Mouse (Mus musculus): ENCODE results near the gene Cops7b.
A peak's percentile ranks its signal among the peaks of the same experiment; 100 is the strongest.

DNA sequence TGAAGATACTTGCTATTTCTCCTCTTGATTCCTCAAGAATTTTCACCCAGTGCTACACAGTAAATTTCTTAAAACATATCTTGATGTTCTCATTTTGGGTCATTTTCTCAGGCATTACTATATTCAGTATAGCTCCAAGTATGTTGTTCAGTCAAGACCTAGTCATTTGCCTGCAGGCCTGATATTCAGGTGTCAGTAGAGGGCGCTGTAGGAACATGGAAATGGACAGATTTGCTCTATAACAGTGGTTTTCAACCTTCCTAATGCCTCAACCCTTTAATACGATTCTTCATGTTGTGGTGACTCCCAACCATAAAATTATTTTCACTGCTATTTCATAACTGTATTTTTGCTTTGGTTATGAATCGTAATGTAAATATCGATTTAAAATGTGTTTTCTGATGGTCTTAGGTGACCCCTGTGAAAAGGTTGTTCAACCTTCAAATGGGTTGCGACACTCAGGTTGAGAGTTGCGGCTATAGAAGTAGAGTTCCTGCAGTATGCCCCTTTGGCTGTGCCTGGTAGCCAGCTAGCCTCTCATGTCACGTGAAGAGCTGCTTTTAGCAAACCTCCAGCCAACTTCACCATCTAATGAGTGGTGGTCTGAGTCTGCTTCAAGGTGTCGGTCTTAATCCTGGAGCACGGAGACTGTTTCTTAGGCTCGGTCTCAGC is 35.9 kb downstream of the Cops7b start:
- TF ChIP-seq CTCF (IDR thresholded peaks at IDR 0.05 in 2 of 3, conservative IDR thresholded peaks at IDR 0.05 in 1 of 3; ENCODE audit: control insufficient read depth in 1 of 3, insufficient read depth in 1 of 3, low read depth in 2 of 3, low read length in 3 of 3, poor library complexity in 1 of 3, severe bottlenecking in 1 of 3) (peak; percentile 67 to 91 (median 82)), TAL1 (IDR thresholded peaks at IDR 0.05; ENCODE audit: low read length) (no peak), POLR2A (IDR thresholded peaks at IDR 0.05; ENCODE audit: control insufficient read depth in 1 of 2, insufficient read depth in 1 of 2, low read depth in 1 of 2, low read length in 2 of 2, poor library complexity in 1 of 2) (no peak), MAZ (IDR thresholded peaks at IDR 0.05; ENCODE audit: low read depth, low read length) (no peak), E2F4 (IDR thresholded peaks at IDR 0.05; ENCODE audit: borderline replicate concordance, low read depth, low read length) (no peak), ETS1 (IDR thresholded peaks at IDR 0.05; ENCODE audit: low read depth, low read length) (no peak), ELF1 (IDR thresholded peaks at IDR 0.05; ENCODE audit: low read depth, low read length) (no peak), GABPA (IDR thresholded peaks at IDR 0.05; ENCODE audit: low read depth, low read length) (no peak), NELFE (IDR thresholded peaks at IDR 0.05; ENCODE audit: low read depth, low read length) (no peak), MAFK (IDR thresholded peaks at IDR 0.05; ENCODE audit: borderline replicate concordance, low read depth, low read length) (no peak), GATA1 (IDR thresholded peaks at IDR 0.05; ENCODE audit: low read depth, low read length) (no peak)
